Mouse (Mus musculus) megakaryocyte, embryonic 14.5 days (primary cell): ENCODE measurements around the gene Opcml. TPM values are rescaled to one million over a fixed set of nuclear protein-coding genes. Genes with fewer than 3 reads are reported as not detected.

Source experiments
- H3K27me3 ChIP-seq: replicated peaks from 2 replicates; pipeline ENCODE3; 2012; ENCODE audit warnings: inconsistent platforms
- H3K36me3 ChIP-seq: replicated peaks from 2 replicates; pipeline ENCODE3; 2012; ENCODE audit warnings: low read length, inconsistent platforms, mixed read lengths
- H3K4me1 ChIP-seq: 2 replicates; pipeline ENCODE4 v1.6.1; 2012; ENCODE audit warnings: inconsistent platforms
- H3K4me3 ChIP-seq: replicated peaks from 2 replicates; pipeline ENCODE3; 2012; ENCODE audit warnings: moderate library complexity, mild to moderate bottlenecking, inconsistent platforms
- H3K9me3 ChIP-seq: 2 replicates; pipeline ENCODE4 v1.6.1; 2012; ENCODE audit warnings: inconsistent platforms
- FLI1 ChIP-seq: IDR thresholded peaks from 2 replicates; pipeline ENCODE4 v1.6.1; 2012; ENCODE audit warnings: low read length, inconsistent platforms, mixed read lengths
- GATA1 ChIP-seq: IDR thresholded peaks from 3 replicates; pipeline ENCODE4 v1.6.1; 2012; ENCODE audit warnings: mixed read lengths, low read length, inconsistent platforms, borderline replicate concordance
- polyA plus RNA-seq: library from polyadenylated mRNA; stranded (reverse); fragments of >175 nt; gene quantifications from 2 replicates; pipeline ENCODE4 v1.2.3, GENCODE M21; 2012; ENCODE audit warnings: low replicate concordance; ENCODE audit not compliant: insufficient read depth

The Opcml gene
- polyA plus RNA-seq, 1 experiment = 0.07 TPM

DNA sequence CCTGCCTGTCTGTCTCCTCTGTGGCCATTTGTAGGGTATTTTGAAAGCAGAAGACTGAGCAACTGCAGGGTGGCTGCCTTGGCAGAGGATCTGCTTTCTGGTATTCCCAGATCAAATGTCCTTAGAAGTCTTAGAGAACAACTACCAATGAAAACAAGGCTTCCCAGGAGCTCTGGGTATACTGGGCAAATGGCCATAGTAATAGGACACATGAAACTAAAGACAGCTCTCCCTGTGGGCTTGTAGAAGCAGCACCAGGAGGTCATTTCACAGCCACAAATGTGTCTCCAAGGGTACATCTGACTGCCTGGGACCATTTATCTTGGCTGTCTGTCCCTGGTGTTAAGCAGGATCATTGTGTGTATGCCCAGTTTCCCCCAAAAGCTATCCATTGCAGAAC lies 146.7 kb downstream of the Opcml start:
- H3K9me3 ChIP-seq = no peaks in the 10 kb centered on the region
- H3K4me1 ChIP-seq = no peaks in the 10 kb centered on the region
- TF ChIP-seq FLI1 = no peak
- H3K4me3 ChIP-seq = no peak overlapping the region
- no peaks in the 10 kb centered on the region for H3K27me3 ChIP-seq
- no peaks in the 10 kb centered on the region for H3K36me3 ChIP-seq

GRCm38 (mm10) chr9:27937660-27938059 lies 147.1 kb downstream of the Opcml start:
- Histone ChIP-seq H3K4me3 (no peak overlapping the region), H3K4me1 (no peaks in the 10 kb centered on the region), H3K36me3 (no peaks in the 10 kb centered on the region), H3K27me3 (no peaks in the 10 kb centered on the region), H3K9me3 (no peaks in the 10 kb centered on the region)
- TF ChIP-seq GATA1 = no peak
- no peak for TF ChIP-seq FLI1

DNA sequence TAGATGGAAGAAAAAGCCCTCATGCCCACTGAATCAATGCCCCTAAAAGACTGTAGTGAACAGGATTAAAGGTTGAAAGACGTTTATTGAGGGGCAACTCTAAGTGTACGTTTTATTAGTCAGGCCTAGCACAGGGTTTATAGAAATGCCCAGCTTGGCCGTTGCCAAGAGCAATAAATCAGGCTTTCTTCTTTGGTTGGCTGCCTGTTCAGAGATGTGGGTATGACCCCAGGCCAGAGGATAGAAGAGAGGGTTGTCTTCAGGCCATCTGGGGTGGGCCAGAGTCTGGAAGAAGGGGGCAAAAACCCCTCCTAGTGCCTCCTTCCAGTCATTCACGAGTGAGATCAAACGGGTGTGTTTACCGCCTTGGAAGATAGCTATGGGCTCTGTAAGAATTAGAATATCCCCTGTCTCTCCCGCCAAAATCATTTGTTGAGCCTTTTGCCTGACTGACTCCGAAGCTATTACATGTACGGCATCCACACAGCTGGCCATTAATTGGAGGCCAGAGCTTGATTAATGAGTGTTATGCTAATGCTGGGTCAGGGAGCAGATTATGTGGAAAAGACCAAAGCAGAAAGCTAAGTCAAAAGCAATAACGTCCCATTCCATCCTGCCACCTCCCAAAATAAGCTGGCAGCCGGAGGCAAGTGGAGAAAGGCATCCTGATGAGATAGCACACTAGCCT lies 154.9 kb downstream of the Opcml start:
- no peaks in the 10 kb centered on the region for H3K27me3 ChIP-seq

DNA sequence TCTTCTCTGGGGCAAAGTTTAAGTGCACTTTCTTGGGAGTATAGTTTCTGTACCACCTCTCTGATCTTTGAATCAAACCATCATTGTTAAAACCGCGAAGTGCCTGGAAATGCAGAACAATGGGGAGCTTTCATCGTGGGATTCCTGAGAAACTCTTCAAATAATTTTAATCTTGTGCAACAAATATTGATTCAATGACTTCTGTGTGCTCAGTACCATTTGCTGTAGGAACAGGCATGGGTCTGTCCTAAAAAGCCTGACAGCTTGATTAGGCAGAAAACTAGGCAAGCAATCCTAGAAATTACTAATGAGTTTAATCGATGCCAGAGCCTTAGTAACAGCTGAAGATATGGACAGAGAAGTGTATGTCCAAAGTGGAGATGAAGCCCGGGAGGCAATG lies 160.5 kb downstream of the Opcml start:
- TF ChIP-seq GATA1 = no peak
- no peak for TF ChIP-seq FLI1
- Histone ChIP-seq H3K36me3 (no peaks in the 10 kb centered on the region), H3K4me3 (no peak overlapping the region), H3K27me3 (no peaks in the 10 kb centered on the region), H3K9me3 (peaks cover 9% of the 10 kb centered on the region), H3K4me1 (no peaks in the 10 kb centered on the region)

More for the DNA sequence above, 154.9 kb downstream of the Opcml start:
- no peaks in the 10 kb centered on the region for H3K36me3 ChIP-seq
- TF ChIP-seq FLI1 (no peak), GATA1 (no peak)
- no peak overlapping the region for H3K4me3 ChIP-seq
- H3K4me1 ChIP-seq = no peaks in the 10 kb centered on the region
- no peaks in the 10 kb centered on the region for H3K9me3 ChIP-seq

DNA sequence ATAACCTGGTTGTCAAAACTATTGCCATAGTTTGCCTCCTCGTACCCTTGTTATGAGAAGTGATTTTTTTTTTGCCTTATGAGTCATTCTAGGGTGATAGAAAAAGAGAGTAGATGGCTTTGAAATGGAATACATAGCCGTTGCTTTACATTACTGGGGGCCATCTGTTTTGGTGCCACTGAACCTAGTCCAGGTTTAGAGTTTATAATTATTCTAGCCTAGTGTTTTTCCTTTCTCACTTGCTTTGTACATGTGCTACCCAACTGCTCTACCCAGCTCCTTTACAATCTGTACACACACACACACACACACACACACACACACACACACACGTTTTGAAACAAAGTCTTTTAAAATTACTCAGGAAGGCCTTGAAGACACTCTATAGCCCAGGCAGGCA lies 171.1 kb downstream of the Opcml start:
- H3K27me3 ChIP-seq = no peaks in the 10 kb centered on the region
- no peak overlapping the region for H3K4me3 ChIP-seq
- TF ChIP-seq GATA1 (no peak), FLI1 (no peak)
- no peaks in the 10 kb centered on the region for H3K4me1 ChIP-seq
- peaks cover 9% of the 10 kb centered on the region; the same call in 1 of the 2 replicates for H3K9me3 ChIP-seq
- no peaks in the 10 kb centered on the region for H3K36me3 ChIP-seq

- no peaks in the 10 kb centered on the region for H3K27me3 ChIP-seq
- no peaks in the 10 kb centered on the region for H3K36me3 ChIP-seq
- peaks cover 9% of the 10 kb centered on the region; the same call in 1 of the 2 replicates for H3K9me3 ChIP-seq
- H3K4me3 ChIP-seq = no peak overlapping the region
- no peaks in the 10 kb centered on the region for H3K4me1 ChIP-seq
- TF ChIP-seq GATA1 (no peak), FLI1 (no peak)
Measured at GRCm38 (mm10) chr9:27963385-27963784, 172.8 kb downstream of the Opcml start.

GRCm38 (mm10) chr9:27964902-27965550 lies 174.5 kb downstream of the Opcml start:
- H3K9me3 ChIP-seq = peaks cover 9% of the 10 kb centered on the region; the same call in 1 of the 2 replicates
- no peaks in the 10 kb centered on the region for H3K36me3 ChIP-seq
- no peak for TF ChIP-seq FLI1
- no peak for TF ChIP-seq GATA1
- H3K4me3 ChIP-seq = no peak overlapping the region
- H3K4me1 ChIP-seq = no peaks in the 10 kb centered on the region
- H3K27me3 ChIP-seq = no peaks in the 10 kb centered on the region

DNA sequence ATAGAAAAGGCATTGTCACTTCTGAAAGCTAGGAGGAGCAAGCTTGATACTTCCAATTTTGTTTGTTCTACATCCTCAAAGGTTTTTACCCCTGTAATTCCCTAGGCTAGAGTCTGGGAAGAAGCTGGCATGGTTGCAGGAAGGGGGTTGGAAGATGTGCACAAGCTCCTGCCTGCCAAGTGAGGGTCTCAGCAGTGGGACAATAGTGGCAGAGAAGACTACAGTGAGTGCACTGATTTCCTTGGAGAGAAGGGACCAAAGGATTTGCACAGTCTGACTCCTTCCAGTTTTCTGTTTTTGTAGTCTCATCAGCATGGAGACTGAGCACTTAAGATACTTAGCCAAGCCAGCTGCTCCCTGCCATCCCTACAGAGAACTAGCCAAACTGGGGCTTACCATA lies 177.7 kb downstream of the Opcml start:
- peaks cover 9% of the 10 kb centered on the region; the same call in 1 of the 2 replicates for H3K9me3 ChIP-seq
- TF ChIP-seq FLI1 = no peak
- no peak for TF ChIP-seq GATA1
- H3K4me3 ChIP-seq = no peak overlapping the region
- no peaks in the 10 kb centered on the region for H3K4me1 ChIP-seq
- no peaks in the 10 kb centered on the region for H3K27me3 ChIP-seq
- H3K36me3 ChIP-seq = no peaks in the 10 kb centered on the region

DNA sequence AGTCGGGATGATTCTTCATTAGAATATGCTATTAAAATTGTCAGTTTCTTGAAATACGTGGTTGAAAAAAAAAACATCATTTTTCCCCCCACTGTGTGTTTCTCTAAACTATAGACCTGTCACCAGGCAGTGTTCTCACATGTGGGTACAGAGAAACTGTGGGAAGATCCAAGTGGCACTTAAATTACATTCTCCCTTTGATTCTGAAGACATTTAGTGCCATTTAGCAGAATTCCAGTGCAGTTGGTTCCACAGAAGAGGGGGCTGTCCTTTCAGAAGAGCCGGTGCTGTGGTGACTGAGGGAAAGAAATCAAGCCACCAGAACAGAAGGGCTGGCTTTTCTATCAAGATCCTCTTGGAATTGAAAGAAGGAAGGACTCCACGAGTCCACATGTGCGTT lies 181.7 kb downstream of the Opcml start:
- H3K27me3 ChIP-seq = no peaks in the 10 kb centered on the region
- H3K4me1 ChIP-seq = no peaks in the 10 kb centered on the region
- no peak for TF ChIP-seq GATA1
- no peak for TF ChIP-seq FLI1
- H3K4me3 ChIP-seq = no peak overlapping the region
- H3K36me3 ChIP-seq = no peaks in the 10 kb centered on the region
- peaks cover 3% of the 10 kb centered on the region; the same call in 1 of the 2 replicates for H3K9me3 ChIP-seq

DNA sequence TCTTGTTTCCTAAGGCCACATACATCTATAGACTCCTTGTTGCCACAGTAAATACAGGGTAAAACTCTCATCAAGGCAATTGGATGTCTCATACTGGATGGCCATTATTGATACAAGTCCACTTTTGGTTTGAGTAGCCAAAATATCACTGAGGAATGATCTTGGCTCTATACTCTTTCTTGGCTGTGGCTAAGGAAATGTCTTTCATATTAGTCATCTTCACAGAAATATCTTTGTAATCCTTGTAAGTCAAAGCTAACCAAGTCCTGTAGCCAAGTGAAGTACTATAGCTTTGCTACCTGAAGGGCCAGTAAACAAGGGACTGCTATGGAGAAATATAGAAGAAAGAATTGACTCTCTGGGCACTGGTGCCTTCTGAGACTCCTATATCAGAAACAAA lies 192.0 kb downstream of the Opcml start:
- H3K36me3 ChIP-seq = no peaks in the 10 kb centered on the region
- no peaks in the 10 kb centered on the region for H3K27me3 ChIP-seq
- H3K4me1 ChIP-seq = no peaks in the 10 kb centered on the region
- H3K4me3 ChIP-seq = no peak overlapping the region
- TF ChIP-seq FLI1 = no peak
- no peak for TF ChIP-seq GATA1
- H3K9me3 ChIP-seq = 0 out of 2 replicates have a peak, but pooled peaks cover 1% of the 10 kb centered on the region
